In the genomic region with DNA sequence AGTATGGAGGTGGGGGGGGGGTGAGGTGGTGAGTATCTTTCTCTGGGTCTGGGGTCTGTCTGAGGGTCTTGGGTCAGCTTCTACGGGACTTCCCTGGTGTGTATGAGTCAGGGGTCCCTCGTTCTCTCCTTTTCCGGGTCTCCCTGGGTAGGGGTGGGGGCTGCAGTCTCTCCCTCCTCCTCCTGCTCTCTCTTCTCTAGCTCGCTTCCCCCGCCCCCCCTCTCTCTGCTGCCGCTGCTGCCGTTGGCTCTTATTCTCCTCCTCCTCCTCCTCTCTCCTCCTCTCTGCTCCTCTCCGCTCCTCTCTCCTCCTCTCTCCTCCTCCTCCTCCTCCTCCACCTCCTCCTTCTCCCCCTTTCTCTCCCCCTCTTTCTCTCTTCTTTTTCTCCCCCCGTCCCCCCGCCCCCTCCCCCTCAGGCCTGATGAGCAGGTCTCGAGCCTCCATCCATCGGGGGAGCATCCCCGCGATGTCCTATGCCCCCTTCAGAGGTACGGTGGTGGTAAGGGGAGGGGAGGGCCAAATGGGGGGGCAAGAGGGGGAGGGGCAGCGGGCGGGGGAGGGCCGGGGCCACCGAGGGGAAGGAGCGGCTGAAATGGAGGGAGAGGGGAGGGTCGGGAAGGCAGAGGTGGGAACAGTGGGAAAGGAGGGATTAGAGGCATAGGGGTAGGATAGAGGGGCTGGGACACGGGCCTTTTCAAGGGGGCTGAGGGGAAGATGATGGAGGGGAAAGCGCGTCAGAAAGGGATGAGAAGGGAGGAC, we compare ENCODE assay signal across 8 mouse cellular contexts. TPM values are rescaled to one million over a fixed set of nuclear protein-coding genes. Genes with fewer than 3 reads are reported as not detected.
DNase-seq lines count a peak whose midpoint lies in the region; ATAC-seq lines count a peak whose summit lies in the region.

Gene Syngap1, plus strand, starts transcription at position 223 of the 759 bp plus-strand sequence.

- peak within 1 kb of the TSS; percentile 81 for H3K4me3 ChIP-seq in kidney, embryonic 14.5 days (ENCODE audit: low read length)

- peak within 1 kb of the TSS; percentile 96 for H3K27ac ChIP-seq in kidney, embryonic 14.5 days (ENCODE audit: low read depth, low read length)

- 3% methylated on average over 18 of the region's 24 CpGs for WGBS in kidney, embryonic 14.5 days

- peaks cover 33% of the 10 kb centered on the region for H3K4me1 ChIP-seq in kidney, embryonic 14.5 days (ENCODE audit: control insufficient read depth, insufficient read depth, low read length)

- intact Hi-C loops in left cerebral cortex, postnatal 4 days (cut with DNase I), result no loop called here

- peaks cover 11% of the 10 kb centered on the region for H3K36me3 ChIP-seq in kidney, embryonic 14.5 days (ENCODE audit: control insufficient read depth, insufficient read depth, low read length)

- no peaks in the 10 kb centered on the region for H3K9me3 ChIP-seq in kidney, embryonic 14.5 days (ENCODE audit: control insufficient read depth, low read length)

- ATAC-seq in kidney, embryonic 14.5 days (ENCODE audit: low FRiP score, low TSS enrichment), result no peak; the same call in 1 of the 2 replicates
- ATAC-seq in common myeloid progenitor, adult 5-6 weeks (replicated peaks; ENCODE audit: low read depth, poor library complexity, severe bottlenecking), result no peak
- no peak for ATAC-seq in granulocyte monocyte progenitor cell, adult 5-6 weeks (replicated peaks; ENCODE audit: poor library complexity, severe bottlenecking)

- peak within 1 kb of the TSS; percentile 81 for H3K9ac ChIP-seq in kidney, embryonic 14.5 days (ENCODE audit: low read depth, low read length)

- DNase-seq in kidney, adult 11 months, result no peak
- DNase-seq in Muller cell, postnatal 12 days (ENCODE audit: inconsistent ontology term), result peak; percentile 65
- DNase-seq in heart, postnatal 4 days, result no peak
- peak; percentile 80 for DNase-seq in left cerebral cortex, postnatal 4 days
- peak; percentile 60 for DNase-seq in neural tube, embryonic 10.5 days (ENCODE audit: extremely low spot score, low spot score)

- H3K27me3 ChIP-seq in kidney, embryonic 14.5 days (ENCODE audit: control insufficient read depth, insufficient read depth, low read length), result no peaks in the 10 kb centered on the region

- peak within 1 kb of the TSS; percentile 62 for H3K4me2 ChIP-seq in kidney, embryonic 14.5 days (replicated peaks; ENCODE audit: low read depth, low read length)

RNA-seq across cellular contexts. Expression of gene Syngap1, which starts in this region (rescaled TPM):
- polyA plus RNA-seq in kidney, embryonic 14.5 days (2014; fragmentation: Nextera tagmentation; extraction: Ambion mirVana), result 2.6 and 3.5 TPM in 2 replicates
- 9.1 and 14.7 TPM in 2 replicates for total RNA-seq in common myeloid progenitor, adult 5-6 weeks (2017)
- 10 to 100 TPM; 12.6 to 13.4 TPM for total RNA-seq in heart, postnatal 4 days (2021)
- total RNA-seq in left cerebral cortex, postnatal 4 days (2021), result 100 to 1,000 TPM; 350 to 366 TPM
- total RNA-seq in granulocyte monocyte progenitor cell, adult 5-6 weeks (2014; fragmentation: Nextera tagmentation), result 7.2 and 10.1 TPM in 2 replicates
- total RNA-seq in granulocyte monocyte progenitor cell, adult 5-6 weeks (2017), result 0.31 and 0.69 TPM in 2 replicates

Comparison
In these comparisons a context has a peak if more than half of its experiments do, and no peak if none do; other contexts are left out.
1. RNA of gene Syngap1 (total RNA-seq): 350 to 366 TPM in left cerebral cortex, postnatal 4 days; 9.1 to 14.7 TPM in common myeloid progenitor, adult 5-6 weeks, 12.6 to 13.4 TPM in heart, postnatal 4 days and 0.31 to 10.1 TPM in granulocyte monocyte progenitor cell, adult 5-6 weeks; every median in the first group is over 10 times any median in the second.
2. DNase-seq: peak in Muller cell, postnatal 12 days (single experiment), left cerebral cortex, postnatal 4 days (single experiment) and neural tube, embryonic 10.5 days (single experiment); none in kidney, adult 11 months (single experiment) and heart, postnatal 4 days (single experiment).